Mouse (Mus musculus): ENCODE results near the gene Umodl1.

Umodl1 gene

GRCm38 (mm10) chr17:31039626-31040025 lies 85.2 kb downstream of the Umodl1 start:
- DNase-seq: no peak

GRCm38 (mm10) chr17:31040421-31040820 lies 86.0 kb downstream of the Umodl1 start:
- no peak for DNase-seq

GRCm38 (mm10) chr17:31042751-31043150 lies 88.3 kb downstream of the Umodl1 start:
- no peak for DNase-seq

- DNase-seq: peak; percentile 48 to 84
Measured at GRCm38 (mm10) chr17:31057151-31057890, 102.9 kb downstream of the Umodl1 start, which contains the start of gene Abcg1. Abcg1 (plus strand) TSS chr17:31057675.

GRCm38 (mm10) chr17:31057891-31058744 lies 103.7 kb downstream of the Umodl1 start:
- DNase-seq: no peak

- peak; percentile 74 to 76 for DNase-seq
Measured at GRCm38 (mm10) chr17:31058745-31059085, 104.3 kb downstream of the Umodl1 start.

GRCm38 (mm10) chr17:31060196-31060587 lies 105.8 kb downstream of the Umodl1 start:
- peak in 1 of 2 experiments; percentile 51 for DNase-seq

All from kidney, postnatal 36 days (tissue).